In genomic region chr10:73384003-73384402, GRCm38 (mm10) we compare ENCODE assay signal across 19 mouse cellular contexts.
"Had no signal": no experiment of that assay in that cellular context is flagged by ENCODE, and none has a peak within 500 bp of the region (broad histone marks: within the 10 kb centered on the region; RNA-seq: fewer than 3 reads in every experiment).

No protein-coding gene starts in this region.

- DNase-seq: cerebellum, adult 9-10 months; cerebellum, adult 9-11 months; cerebellum, postnatal 10 days; cerebellum, postnatal 25 days; cerebellum, postnatal 36 days; embryo, embryonic 11 days; forebrain, postnatal 0 days; gastrocnemius, adult 2 months; gastrocnemius, postnatal 10 days; gastrocnemius, postnatal 14 days; gastrocnemius, postnatal 25 days; gastrocnemius, postnatal 36 days; heart, adult 11 months; heart, adult 18-20 months; heart, adult 2 months had no signal

- ATAC-seq: forebrain, embryonic 13.5 days; forebrain, embryonic 14.5 days; forebrain, embryonic 15.5 days; forebrain, embryonic 16.5 days; forebrain, postnatal 0 days had no signal
